Mouse (Mus musculus) brain, embryonic 14.5 days (tissue): ENCODE data around the gene Rbfox3.

Source experiments
- CTCF ChIP-seq: fragments of 200-500 bp; IDR thresholded peaks from 2 replicates; pipeline ENCODE4 v1.5.1; 2012; ENCODE audit warnings: inconsistent platforms, mild to moderate bottlenecking, moderate library complexity, borderline replicate concordance; ENCODE audit not compliant: insufficient read depth, insufficient read length; ENCODE audit errors: extremely low read depth
- POLR2A ChIP-seq: fragments of 200-500 bp; IDR thresholded peaks from 2 replicates; pipeline ENCODE4 v1.6.1; 2012; ENCODE audit warnings: mild to moderate bottlenecking, inconsistent platforms, borderline replicate concordance; ENCODE audit not compliant: poor library complexity, insufficient read depth, insufficient read length, severe bottlenecking; ENCODE audit errors: extremely low read depth

DNA sequence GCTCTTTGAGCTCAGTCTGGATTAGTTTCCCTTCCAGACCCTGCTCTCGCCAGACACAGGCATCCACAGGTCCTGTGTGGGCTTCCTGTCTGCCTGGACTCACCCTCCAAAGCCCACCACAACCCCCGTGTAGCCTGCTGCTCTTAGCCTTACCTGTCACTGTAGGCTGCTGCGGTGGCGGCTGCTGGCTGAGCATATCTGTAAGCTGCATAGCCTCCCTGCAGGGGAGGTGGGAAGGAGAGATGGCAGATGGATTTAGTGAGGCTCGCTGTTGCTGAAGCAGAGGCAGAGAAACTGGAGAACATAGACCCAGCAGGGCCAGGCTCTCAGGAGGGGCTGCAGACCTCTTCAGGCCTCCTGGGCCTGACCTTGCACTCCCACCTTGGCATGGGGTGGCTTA lies 416.3 kb downstream of the Rbfox3 start:
- TF ChIP-seq CTCF (no peak), POLR2A (no peak)
